Mouse (Mus musculus): ENCODE data around the gene Gm20388.

- TF ChIP-seq CTCF (IDR thresholded peaks at IDR 0.05; ENCODE audit: low read depth) (no peak), EP300 (optimal IDR thresholded peaks at IDR 0.05) (no peak)
These were observed 2424.3 kb downstream of the Gm20388 start for GRCm38 (mm10) chr8:122334791-122335490.
